Mouse (Mus musculus): Measurements from ENCODE around the gene Noc4l.

DNA sequence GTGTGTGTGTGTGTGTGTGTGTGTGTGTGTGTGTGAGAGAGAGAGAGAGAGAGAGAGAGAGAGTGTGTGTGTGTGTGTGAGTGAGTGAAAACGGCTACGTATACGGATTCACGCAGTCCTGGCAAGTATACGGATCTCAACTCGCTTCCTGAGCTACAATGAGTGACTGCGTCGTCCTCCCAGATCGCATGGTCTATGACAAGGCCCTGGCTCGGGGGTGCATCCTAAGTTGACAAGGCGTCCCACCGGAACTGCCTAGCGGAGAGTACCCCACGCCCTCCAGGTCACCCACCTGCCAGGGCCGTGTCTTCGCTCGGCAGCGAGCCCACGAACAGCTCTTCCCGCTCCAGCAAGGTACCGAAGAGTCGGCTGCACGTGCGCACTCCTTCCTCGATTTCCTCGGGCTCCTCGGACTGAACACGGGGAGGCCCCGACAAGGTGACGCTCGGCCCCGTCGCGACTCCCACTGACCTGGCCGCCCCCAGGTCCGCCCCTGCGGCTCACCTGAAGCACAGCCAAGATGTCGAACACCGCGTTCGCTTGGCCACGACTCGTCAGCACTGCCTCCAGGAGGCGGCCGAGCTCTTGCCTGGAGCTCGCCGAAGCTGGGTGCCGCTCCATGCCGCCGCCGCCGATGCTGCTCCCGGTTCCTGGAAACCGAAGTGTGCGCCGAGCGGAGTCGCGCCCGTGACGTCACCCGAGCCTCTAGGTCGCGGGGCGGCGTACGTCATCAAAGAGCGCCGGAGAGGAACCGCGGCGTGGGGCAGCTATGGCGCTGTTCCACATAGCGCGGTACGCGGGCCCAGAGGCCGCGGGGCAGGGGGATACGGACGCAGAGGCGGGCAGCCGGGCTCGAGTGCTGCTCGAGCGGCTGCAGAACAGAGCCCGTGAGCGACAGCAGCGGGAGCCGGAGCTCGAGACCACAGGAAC is at the start of gene Noc4l, which contains the start of gene Ddx51:
- no peak for TF ChIP-seq CTCF (IDR thresholded peaks at IDR 0.05; ENCODE audit: borderline replicate concordance, insufficient read depth, low read length)
- TF ChIP-seq POLR2A (IDR thresholded peaks at IDR 0.05; ENCODE audit: low read depth, low read length): peak; percentile 77

Measured in embryonic fibroblast, embryonic 13.5 days (primary cell).